Mouse (Mus musculus): Measurements from ENCODE around the gene Trpm1.

DNA sequence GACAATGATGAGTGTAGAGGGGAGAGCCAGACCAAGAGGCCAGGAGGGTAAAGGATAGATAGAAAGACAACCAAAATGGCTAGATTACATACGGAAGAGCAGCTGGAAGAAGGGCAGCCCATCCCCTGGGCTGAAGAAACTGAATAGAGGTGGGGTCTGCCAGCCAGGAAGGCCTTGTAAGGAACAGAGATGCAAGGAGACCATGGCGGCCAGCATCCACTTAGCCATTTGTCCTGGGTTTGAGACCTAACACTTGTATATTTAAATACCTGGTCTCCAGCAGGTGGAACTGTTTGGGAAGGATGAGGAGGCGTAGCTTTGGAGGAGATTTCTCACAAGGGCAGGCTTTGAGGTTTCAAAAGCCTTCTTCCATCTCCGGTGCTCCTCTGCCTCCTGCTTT, 29.9 kb upstream of the Trpm1 start:
- no peak for TF ChIP-seq GATA1 (IDR thresholded peaks at IDR 0.05; ENCODE audit: low read length)
- no peak for TF ChIP-seq TAL1 (IDR thresholded peaks at IDR 0.05; ENCODE audit: low read length)
